Mouse (Mus musculus): ENCODE measurements around the gene Crebl2. TPM values are rescaled to one million over a fixed set of nuclear protein-coding genes. Genes with fewer than 3 reads are reported as not detected.

Gene Crebl2
- polyA plus RNA-seq, 1 experiment from 2014 or later: 2.6 TPM

- Histone ChIP-seq H3K4me1 (peaks cover 32% of the 10 kb centered on the region), H3K4me2 (no peak overlapping the region), H3K27ac (no peak overlapping the region), H3K9ac (no peak overlapping the region), H3K9me3 (replicated peaks) (no peaks in the 10 kb centered on the region), H3K4me3 (no peak overlapping the region), H3K27me3 (no peaks in the 10 kb centered on the region), H3K36me3 (ENCODE audit: poor library complexity, severe bottlenecking) (peaks cover 39% of the 10 kb centered on the region)
- WGBS: 92% methylated on average over 5 of the region's 5 CpGs
- ATAC-seq: no peak
These were observed 49.6 kb downstream of the Crebl2 start for GRCm38 (mm10) chr6:134879556-134879955.

- Histone ChIP-seq H3K4me1 (peaks cover 37% of the 10 kb centered on the region), H3K4me3 (no peak overlapping the region), H3K9ac (no peak overlapping the region), H3K36me3 (ENCODE audit: poor library complexity, severe bottlenecking) (peaks cover 36% of the 10 kb centered on the region), H3K27ac (no peak overlapping the region), H3K4me2 (no peak overlapping the region), H3K27me3 (no peaks in the 10 kb centered on the region), H3K9me3 (replicated peaks) (no peaks in the 10 kb centered on the region)
- no peak for ATAC-seq
- 52% methylated on average over 2 of the region's 2 CpGs for WGBS
These were observed 50.1 kb downstream of the Crebl2 start for GRCm38 (mm10) chr6:134880046-134880445.

GRCm38 (mm10) chr6:134883661-134884060, 53.7 kb downstream of the Crebl2 start:
- 91% methylated on average over 4 of the region's 4 CpGs for WGBS
- no peak for ATAC-seq
- Histone ChIP-seq H3K9me3 (replicated peaks) (no peaks in the 10 kb centered on the region), H3K27me3 (no peaks in the 10 kb centered on the region), H3K4me2 (no peak overlapping the region), H3K4me3 (no peak overlapping the region), H3K27ac (no peak overlapping the region), H3K9ac (no peak overlapping the region), H3K4me1 (peaks cover 65% of the 10 kb centered on the region), H3K36me3 (ENCODE audit: poor library complexity, severe bottlenecking) (peaks cover 17% of the 10 kb centered on the region)

GRCm38 (mm10) chr6:134885515-134885914, 55.6 kb downstream of the Crebl2 start:
- no peaks in the 10 kb centered on the region for H3K9me3 ChIP-seq (replicated peaks)
- H3K9ac ChIP-seq: 0 out of 2 replicates have a peak overlapping the region, but pooled peaks have one; percentile 79
- peaks cover 17% of the 10 kb centered on the region for H3K36me3 ChIP-seq (ENCODE audit: poor library complexity, severe bottlenecking)
- 88% methylated on average over 2 of the region's 2 CpGs for WGBS
- H3K4me3 ChIP-seq: peak overlapping the region; percentile 61
- H3K27ac ChIP-seq: no peak overlapping the region
- ATAC-seq: no peak
- H3K4me1 ChIP-seq: peaks cover 65% of the 10 kb centered on the region
- no peaks in the 10 kb centered on the region for H3K27me3 ChIP-seq
- peak overlapping the region; percentile 73 for H3K4me2 ChIP-seq

GRCm38 (mm10) chr6:134886475-134886874, 56.5 kb downstream of the Crebl2 start:
- Histone ChIP-seq H3K9ac (peak overlapping the region; percentile 79), H3K4me1 (peaks cover 55% of the 10 kb centered on the region), H3K4me2 (peak overlapping the region; percentile 73), H3K27ac (no peak overlapping the region), H3K4me3 (peak overlapping the region; percentile 61), H3K9me3 (replicated peaks) (no peaks in the 10 kb centered on the region), H3K36me3 (ENCODE audit: poor library complexity, severe bottlenecking) (peaks cover 12% of the 10 kb centered on the region), H3K27me3 (no peaks in the 10 kb centered on the region)
- WGBS: 73% methylated on average over 8 of the region's 8 CpGs
- ATAC-seq: no peak

GRCm38 (mm10) chr6:134887008-134887407, 57.1 kb downstream of the Crebl2 start:
- H3K4me2 ChIP-seq: peak overlapping the region; percentile 73
- H3K4me3 ChIP-seq: peak overlapping the region; percentile 61
- ATAC-seq: peak; percentile 19
- H3K9me3 ChIP-seq (replicated peaks): no peaks in the 10 kb centered on the region
- no peaks in the 10 kb centered on the region for H3K27me3 ChIP-seq
- peaks cover 8% of the 10 kb centered on the region for H3K36me3 ChIP-seq (ENCODE audit: poor library complexity, severe bottlenecking)
- H3K9ac ChIP-seq: peak overlapping the region; percentile 79
- H3K4me1 ChIP-seq: peaks cover 52% of the 10 kb centered on the region
- peak overlapping the region; percentile 94 for H3K27ac ChIP-seq
- WGBS: 9% methylated on average over 5 of the region's 5 CpGs

- WGBS: under 1% methylated on average over 10 of the region's 10 CpGs
- H3K36me3 ChIP-seq (ENCODE audit: poor library complexity, severe bottlenecking): 0 out of 2 replicates have a peak, but pooled peaks cover 4% of the 10 kb centered on the region
- H3K27ac ChIP-seq: peak overlapping the region; percentile 94
- H3K9ac ChIP-seq: peak overlapping the region; percentile 79
- H3K4me2 ChIP-seq: peak overlapping the region; percentile 73
- no peaks in the 10 kb centered on the region for H3K27me3 ChIP-seq
- peak overlapping the region; percentile 61 for H3K4me3 ChIP-seq
- peak; percentile 93 for ATAC-seq
- peaks cover 52% of the 10 kb centered on the region for H3K4me1 ChIP-seq
- H3K9me3 ChIP-seq (replicated peaks): no peaks in the 10 kb centered on the region
These were observed 57.9 kb downstream of the Crebl2 start for GRCm38 (mm10) chr6:134887711-134888449.

- peaks cover 52% of the 10 kb centered on the region for H3K4me1 ChIP-seq
These were observed 58.6 kb downstream of the Crebl2 start for GRCm38 (mm10) chr6:134888563-134889017.

GRCm38 (mm10) chr6:134889763-134890162, 59.8 kb downstream of the Crebl2 start:
- H3K4me3 ChIP-seq: no peak overlapping the region
- no peak overlapping the region for H3K4me2 ChIP-seq
- H3K36me3 ChIP-seq (ENCODE audit: poor library complexity, severe bottlenecking): no peaks in the 10 kb centered on the region
- WGBS: 56% methylated on average over 1 of the region's 1 CpGs
- H3K4me1 ChIP-seq: peaks cover 44% of the 10 kb centered on the region
- H3K9me3 ChIP-seq (replicated peaks): no peaks in the 10 kb centered on the region
- peak overlapping the region; percentile 94 for H3K27ac ChIP-seq
- ATAC-seq: no peak
- no peaks in the 10 kb centered on the region for H3K27me3 ChIP-seq
- H3K9ac ChIP-seq: no peak overlapping the region

More at GRCm38 (mm10) chr6:134888563-134889017, 58.6 kb downstream of the Crebl2 start:
- peak overlapping the region; percentile 73 for H3K4me2 ChIP-seq
- H3K36me3 ChIP-seq (ENCODE audit: poor library complexity, severe bottlenecking): 0 out of 2 replicates have a peak, but pooled peaks cover 4% of the 10 kb centered on the region
- no peaks in the 10 kb centered on the region for H3K9me3 ChIP-seq (replicated peaks)
- H3K27me3 ChIP-seq: no peaks in the 10 kb centered on the region
- peak overlapping the region; percentile 94 for H3K27ac ChIP-seq
- H3K9ac ChIP-seq: peak overlapping the region; percentile 54
- peak; percentile 71 for ATAC-seq
- H3K4me3 ChIP-seq: peak overlapping the region; percentile 61
- WGBS: 0% methylated on average over 4 of the region's 4 CpGs

- H3K27ac ChIP-seq: no peak overlapping the region
- H3K27me3 ChIP-seq: no peaks in the 10 kb centered on the region
- 82% methylated on average over 7 of the region's 7 CpGs for WGBS
- no peaks in the 10 kb centered on the region for H3K36me3 ChIP-seq (ENCODE audit: poor library complexity, severe bottlenecking)
- no peak overlapping the region for H3K4me2 ChIP-seq
- ATAC-seq: no peak
- no peak overlapping the region for H3K4me3 ChIP-seq
- H3K9ac ChIP-seq: no peak overlapping the region
- no peaks in the 10 kb centered on the region for H3K9me3 ChIP-seq (replicated peaks)
- H3K4me1 ChIP-seq: peaks cover 37% of the 10 kb centered on the region
These were observed 60.5 kb downstream of the Crebl2 start for GRCm38 (mm10) chr6:134890436-134890835.

GRCm38 (mm10) chr6:134896570-134897436, 66.8 kb downstream of the Crebl2 start:
- peak overlapping the region; percentile 75 for H3K4me2 ChIP-seq
- WGBS: 54% methylated on average over 15 of the region's 15 CpGs
- H3K4me3 ChIP-seq: peak overlapping the region; percentile 64
- no peak for ATAC-seq
- no peak overlapping the region for H3K27ac ChIP-seq
- H3K4me1 ChIP-seq: peaks cover 26% of the 10 kb centered on the region
- no peaks in the 10 kb centered on the region for H3K27me3 ChIP-seq
- no peaks in the 10 kb centered on the region for H3K9me3 ChIP-seq (replicated peaks)
- H3K36me3 ChIP-seq (ENCODE audit: poor library complexity, severe bottlenecking): no peaks in the 10 kb centered on the region
- H3K9ac ChIP-seq: peak overlapping the region; percentile 92
